Mouse (Mus musculus) activated CD4-positive, CD25-positive, alpha-beta regulatory T cell, adult 4 months (primary cell): ENCODE results near the gene Arrb1. TPM values are rescaled to one million over a fixed set of nuclear protein-coding genes. Genes with fewer than 3 reads are reported as not detected.

ENCODE experiments used
- ATAC-seq: one replicate; pipeline ENCODE4 v1.8.0; 2017
- polyA plus RNA-seq, 2 experiments: library from polyadenylated mRNA; unstranded; fragments of 100-300 nt; shearing (Covaris generic); gene quantifications; one replicate each; pipeline ENCODE4 v1.2.1; 2017

The Arrb1 gene
- polyA plus RNA-seq, 2 experiments from 2014 or later = 8.3 to 12.0 TPM

DNA sequence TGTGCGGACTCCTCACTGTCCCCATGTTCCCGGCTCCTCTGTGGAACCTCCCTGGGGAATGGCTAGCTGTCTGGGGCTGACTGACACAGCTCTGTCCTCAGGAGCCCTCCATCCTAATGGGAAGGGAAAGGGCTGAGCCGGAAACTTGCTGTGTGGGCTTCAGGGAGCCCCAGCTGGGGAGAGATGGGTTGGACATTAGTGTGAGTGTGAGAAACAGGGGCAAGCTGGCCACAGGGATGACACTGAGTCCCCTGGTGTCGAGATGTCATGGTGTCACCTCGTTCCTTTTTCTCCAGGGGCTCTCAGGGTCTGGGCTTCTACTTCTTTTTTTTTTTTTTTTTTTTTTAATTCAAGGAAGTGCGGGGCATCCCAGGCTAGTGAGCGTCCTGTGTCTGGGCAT is 47.0 kb downstream of the Arrb1 start:
- no peak for ATAC-seq

- ATAC-seq = no peak
Observed at GRCm38 (mm10) chr7:99582867-99583266, 47.6 kb downstream of the Arrb1 start.

DNA sequence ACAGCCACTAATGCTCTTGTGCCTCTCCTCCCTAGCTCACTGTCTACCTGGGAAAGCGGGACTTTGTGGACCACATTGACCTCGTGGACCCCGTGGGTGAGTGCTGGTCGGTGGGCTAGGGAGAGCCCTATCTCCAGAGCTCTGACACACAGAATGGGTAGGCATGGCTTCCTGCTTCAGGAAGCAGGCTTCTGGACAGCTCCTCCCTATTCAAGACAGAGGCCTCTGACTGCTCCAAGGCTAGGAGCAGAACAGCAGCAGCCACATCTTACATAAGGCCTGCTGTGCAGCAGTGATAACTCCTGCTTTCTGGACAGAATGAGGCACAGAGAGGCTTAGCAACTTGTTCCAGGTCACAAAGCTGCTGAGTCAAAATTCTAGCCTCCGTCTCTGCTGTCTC is 48.4 kb downstream of the Arrb1 start:
- no peak for ATAC-seq

DNA sequence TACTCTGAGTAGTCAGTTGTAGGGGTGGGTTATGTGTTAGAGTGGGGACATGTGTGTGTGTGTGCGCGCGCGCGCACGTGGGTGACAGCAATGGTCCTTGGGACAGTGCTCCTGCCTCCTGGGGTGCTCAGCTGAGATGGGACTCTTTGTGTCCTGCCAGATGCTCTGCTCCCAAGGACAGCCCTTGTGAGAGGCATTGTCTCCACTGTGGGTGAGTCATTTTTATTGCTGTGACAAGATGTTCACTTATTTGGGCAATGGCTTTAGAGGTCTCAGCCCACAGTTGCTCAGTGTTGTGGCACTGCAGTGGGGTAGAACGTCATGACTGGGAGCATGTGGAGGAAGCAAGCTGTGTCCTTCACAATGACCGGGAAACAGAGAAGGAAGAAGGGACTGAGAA is 50.7 kb downstream of the Arrb1 start:
- ATAC-seq = no peak

DNA sequence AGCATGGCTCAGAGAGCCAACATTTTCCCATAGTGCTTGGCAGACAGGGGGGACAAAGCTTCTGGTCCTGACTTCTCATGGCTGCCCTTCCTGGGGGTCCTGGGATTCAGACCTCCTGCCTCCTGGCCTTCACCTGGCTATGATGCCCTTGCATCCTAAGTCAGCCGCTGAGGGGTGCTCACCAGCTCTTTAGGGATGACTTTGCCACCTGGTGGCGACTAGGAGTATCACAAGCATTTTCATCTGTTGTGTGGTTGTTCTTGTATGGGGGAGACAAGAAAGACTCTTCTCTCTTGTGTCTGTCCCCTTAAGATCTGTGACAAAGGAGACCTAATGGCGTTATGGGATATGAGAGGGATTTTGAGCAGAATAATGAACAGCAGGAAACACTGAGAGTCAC is 54.8 kb downstream of the Arrb1 start:
- no peak for ATAC-seq

DNA sequence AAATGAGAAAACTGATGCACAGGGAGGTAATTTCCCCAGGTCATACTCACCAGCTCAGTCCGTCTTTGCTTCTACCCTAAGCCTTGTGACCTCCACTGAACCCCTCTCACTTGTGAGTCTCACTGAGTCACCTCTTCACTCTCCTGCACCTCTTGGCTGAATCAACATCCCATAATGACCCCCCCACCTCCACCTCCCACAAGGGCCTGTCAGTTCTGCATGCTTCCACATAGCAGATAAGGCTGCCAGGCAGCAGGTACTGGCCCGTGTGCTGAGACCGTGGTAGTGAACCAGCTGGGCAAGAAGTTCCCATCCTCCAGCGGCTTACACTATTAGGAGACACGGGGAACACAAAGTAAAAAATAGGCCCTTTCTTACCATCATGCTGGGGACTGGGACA is 55.4 kb downstream of the Arrb1 start:
- ATAC-seq = no peak

DNA sequence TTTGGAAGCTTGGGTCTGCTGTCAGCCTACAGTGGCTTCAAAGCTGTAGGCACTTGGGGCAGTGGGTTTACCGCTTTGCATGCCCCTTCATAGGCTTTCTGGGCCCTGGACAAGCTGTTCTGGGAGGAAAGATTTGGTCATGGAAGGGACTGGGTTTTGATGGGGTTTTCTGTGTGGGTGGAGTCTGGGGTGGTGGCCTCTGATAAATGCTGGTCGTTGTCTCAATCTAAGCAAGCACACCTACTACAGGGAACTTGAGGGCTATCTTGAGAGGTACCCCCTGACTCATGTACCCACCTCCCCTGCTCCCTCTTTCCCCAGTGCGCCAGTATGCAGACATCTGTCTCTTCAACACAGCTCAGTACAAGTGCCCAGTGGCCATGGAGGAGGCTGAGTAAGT is 57.4 kb downstream of the Arrb1 start:
- ATAC-seq = no peak

- ATAC-seq = no peak
Observed at GRCm38 (mm10) chr7:99593868-99594803, 58.9 kb downstream of the Arrb1 start.

GRCm38 (mm10) chr7:99598722-99599121 is 63.5 kb downstream of the Arrb1 start:
- no peak for ATAC-seq

DNA sequence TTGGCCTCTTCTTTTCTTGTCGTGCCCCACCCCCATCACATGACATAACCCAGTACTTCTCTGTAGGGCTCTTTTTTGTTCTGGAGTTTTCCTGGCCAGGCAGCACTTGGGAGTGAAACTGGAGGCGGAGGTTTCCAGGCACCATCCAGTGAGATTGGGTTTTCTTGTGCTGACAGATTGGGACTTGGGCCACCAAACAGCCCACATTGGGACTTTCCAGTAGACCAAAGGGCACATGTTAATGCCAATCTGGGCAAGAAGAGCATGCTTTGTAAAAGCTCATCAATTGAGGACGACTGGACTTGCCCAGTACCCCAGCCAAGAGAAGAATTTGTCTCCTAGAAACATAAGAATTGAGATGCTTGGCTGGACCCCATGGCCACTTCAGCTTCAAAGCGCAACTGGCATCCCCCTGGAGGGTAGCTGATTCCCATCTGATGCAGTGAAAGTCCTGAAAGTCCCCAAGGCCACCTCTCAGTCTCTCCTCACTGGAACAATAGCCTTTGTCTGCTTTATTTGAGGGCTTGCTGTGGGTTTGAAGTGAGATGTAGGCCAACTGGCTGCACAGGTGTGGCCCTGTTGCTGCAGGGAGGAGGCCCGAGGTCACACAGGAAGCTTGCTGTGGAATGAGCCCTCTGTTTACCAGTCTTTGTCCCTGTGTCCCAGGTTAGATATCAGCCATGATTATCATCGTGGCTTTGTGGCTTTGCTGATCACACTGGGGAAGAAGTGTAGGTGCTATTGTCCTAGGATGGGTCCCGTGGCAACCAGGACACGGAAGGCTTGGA is 68.8 kb downstream of the Arrb1 start:
- ATAC-seq = no peak

DNA sequence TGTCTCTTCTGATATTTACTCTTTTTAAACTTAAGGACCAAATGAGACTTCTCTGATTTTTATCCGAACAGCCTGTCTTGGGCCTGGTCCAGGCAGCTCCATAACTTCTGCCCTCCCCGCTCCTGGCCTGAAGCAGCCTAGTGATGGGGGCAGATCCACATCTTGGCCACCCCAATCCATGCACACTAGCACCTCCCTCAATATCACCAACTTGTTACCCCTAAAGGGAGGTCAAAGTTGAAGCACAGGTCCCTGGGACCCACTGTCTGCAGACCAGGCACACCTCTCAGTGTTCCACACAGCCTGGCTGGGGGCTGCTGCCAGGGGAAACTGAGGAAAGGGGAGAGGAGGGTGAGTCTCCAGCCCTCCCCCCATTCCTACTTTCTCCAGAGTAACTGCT is 69.8 kb downstream of the Arrb1 start:
- no peak for ATAC-seq

- no peak for ATAC-seq
Observed at GRCm38 (mm10) chr7:99606303-99606702, 71.0 kb downstream of the Arrb1 start.

DNA sequence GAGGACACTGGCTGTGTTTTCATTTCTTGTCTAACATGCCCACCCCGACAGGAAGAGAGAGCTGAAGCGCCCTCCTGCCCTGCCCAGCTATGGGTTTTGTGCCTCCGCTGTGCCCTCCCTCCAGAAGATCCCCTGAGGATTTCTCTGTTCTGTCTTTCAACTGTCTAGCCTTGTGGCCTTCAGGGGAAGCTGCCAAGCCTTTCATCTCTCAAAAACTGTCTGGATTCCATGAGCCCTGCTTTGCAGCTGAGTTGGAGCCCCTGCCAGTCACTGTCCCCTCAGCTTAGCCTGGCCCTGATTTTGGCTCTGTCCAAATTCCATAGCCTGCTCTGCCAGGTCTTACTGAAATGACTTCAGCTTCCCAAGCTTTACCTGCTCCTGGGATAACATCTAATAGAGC is 71.5 kb downstream of the Arrb1 start:
- ATAC-seq = no peak

GRCm38 (mm10) chr7:99607632-99608031 is 72.4 kb downstream of the Arrb1 start:
- no peak for ATAC-seq

GRCm38 (mm10) chr7:99618264-99618663 is 83.0 kb downstream of the Arrb1 start:
- ATAC-seq = no peak

DNA sequence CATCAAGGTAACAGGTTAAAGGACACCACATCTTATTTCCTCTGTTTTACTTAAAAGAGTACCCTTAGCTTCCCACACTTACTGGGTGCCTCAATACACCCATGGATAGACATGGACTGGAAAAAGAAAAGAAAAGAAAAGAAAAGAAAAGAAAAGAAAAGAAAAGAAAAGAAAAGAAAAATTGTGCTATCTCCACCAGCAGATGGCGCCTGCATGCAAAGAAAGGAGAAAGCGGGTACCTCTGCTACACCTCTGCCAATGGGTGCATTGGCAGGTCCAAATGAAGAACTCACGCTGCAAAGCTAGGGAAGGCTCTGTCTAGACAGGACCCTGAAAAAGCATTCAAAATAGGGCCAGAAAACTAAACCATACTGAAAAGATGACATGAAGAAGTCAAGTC is 83.6 kb downstream of the Arrb1 start:
- ATAC-seq = no peak

GRCm38 (mm10) chr7:99625722-99626375 is 90.6 kb downstream of the Arrb1 start:
- ATAC-seq = no peak

DNA sequence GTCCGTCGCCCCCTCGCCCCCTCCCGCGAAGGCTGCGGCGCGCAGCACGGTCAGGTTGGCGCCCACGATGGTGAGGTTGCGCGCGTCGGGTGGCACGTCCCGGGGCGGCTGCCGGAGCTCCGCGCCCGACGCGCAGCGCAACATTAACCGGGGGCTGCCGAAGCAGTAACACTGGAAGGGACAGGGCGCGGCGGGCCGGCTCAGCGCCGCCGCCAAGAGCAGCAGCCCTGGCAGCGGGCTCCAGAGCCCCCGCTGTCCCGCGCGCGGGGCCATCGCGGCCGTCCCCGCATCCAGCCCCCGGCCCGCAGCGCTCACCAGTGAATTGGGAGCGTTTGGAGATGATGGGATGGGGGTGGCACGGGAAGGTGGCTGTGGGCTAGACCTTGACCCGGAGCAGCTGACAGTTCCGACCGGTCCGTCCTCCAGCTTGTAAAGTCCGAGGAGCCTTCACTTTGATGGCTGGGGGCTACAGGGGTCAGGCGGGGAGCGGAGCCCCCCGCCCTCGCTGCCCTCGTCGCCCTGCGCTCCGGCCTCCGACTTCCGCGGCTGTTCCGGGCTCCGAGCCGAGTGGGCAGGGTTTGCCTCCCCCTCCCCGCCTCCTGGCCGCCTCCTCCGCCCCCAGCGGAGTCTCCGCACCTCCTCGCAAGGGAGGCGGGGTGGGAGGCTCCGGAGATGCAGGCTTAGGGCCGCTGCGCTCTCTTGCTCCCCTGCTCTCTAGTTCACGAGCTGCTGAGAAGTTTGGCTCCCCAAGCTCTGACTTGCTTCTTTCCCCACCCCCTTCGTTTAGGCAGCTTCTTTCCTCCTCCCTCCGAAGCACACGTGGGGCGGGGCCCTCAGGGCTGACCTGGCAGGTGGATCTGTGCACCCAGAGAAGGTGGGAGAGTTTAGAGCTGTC is 91.4 kb downstream of the Arrb1 start, which contains the start of gene Tpbgl:
Gene Tpbgl (minus strand): TSS at position 728 of the 895 bp plus-strand sequence.
- ATAC-seq = no peak

DNA sequence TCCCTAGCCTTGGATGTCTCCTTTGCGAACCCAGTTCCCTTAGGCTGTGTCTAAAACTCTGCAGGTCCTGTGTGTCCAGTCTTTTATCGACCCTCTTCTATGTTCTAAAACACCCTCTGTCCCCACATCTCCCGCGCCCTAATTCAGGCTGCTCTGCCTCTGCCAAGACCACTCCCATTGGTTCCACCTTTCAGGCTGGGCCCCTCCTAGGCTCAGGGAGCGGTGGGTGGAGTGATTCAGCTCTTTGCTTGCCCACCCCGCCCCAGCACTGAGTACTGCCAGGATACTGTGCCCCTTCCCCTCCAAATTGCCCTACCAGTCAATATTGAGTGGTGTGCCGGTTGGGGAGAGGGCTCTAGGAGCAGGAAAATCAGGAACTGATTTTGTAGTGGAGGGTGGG is 92.1 kb downstream of the Arrb1 start:
- ATAC-seq = no peak

- ATAC-seq = no peak
Observed at GRCm38 (mm10) chr7:99632286-99632685, 97.0 kb downstream of the Arrb1 start.

DNA sequence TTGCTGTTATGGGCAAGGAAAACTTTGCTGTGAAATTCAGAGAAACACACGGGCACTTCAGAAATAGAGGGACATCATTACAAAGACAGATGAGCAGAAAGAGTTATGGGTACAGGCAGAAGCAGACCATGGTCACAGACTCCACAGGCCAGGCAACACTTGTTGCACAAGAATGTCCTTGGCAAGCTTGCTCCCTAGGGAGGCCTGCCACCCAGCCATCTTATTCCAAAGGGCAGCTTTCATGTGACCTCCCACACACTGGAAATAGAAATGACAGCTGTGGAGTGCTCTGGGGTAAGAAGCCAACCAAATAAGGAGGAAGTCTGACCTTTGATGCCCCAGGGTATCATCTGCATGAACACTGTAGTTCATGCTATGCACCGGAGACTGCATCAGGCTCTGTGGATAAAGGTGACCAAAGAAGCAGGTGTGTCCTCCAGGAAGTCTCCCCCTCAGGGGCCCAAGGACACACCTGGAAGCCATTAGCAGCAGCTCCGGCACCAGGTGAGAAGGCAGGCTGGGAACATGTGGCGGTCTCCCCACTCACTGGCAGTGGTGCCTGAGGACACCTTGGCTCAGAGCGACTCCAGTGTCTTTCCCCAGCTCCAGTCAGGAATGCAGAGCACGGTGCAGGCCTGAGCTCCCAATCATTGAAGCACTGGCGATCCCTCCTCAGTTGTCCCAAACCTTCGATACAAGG is 98.8 kb downstream of the Arrb1 start:
- ATAC-seq = no peak
